Mouse (Mus musculus): Measurements from ENCODE around the gene Ppp1r12c. TPM values are rescaled to one million over a fixed set of nuclear protein-coding genes. Genes with fewer than 3 reads are reported as not detected.

The Ppp1r12c gene
- polyA plus RNA-seq, 1 experiment from 2014 or later: 31.6 TPM

GRCm38 (mm10) chr7:4518487-4518886 lies 17.0 kb upstream of the Ppp1r12c start:
- ATAC-seq (ENCODE audit: low FRiP score, low TSS enrichment): no peak
- Histone ChIP-seq H3K27ac (ENCODE audit: low read length) (no peak overlapping the region), H3K36me3 (ENCODE audit: insufficient read depth, low read length) (no peaks in the 10 kb centered on the region), H3K9me3 (ENCODE audit: low read length) (no peaks in the 10 kb centered on the region), H3K27me3 (ENCODE audit: insufficient read depth, low read length) (peaks cover 4% of the 10 kb centered on the region; the same call in 1 of the 2 replicates), H3K4me2 (replicated peaks; ENCODE audit: low read depth, low read length) (no peak overlapping the region), H3K4me1 (ENCODE audit: insufficient read depth, low read length) (peaks cover 29% of the 10 kb centered on the region), H3K4me3 (ENCODE audit: low read length) (no peak overlapping the region), H3K9ac (replicated peaks; ENCODE audit: low read length) (no peak overlapping the region)
- 57% methylated on average over 1 of the region's 1 CpGs for WGBS

GRCm38 (mm10) chr7:4516332-4517050 lies 15.0 kb upstream of the Ppp1r12c start, which contains the start of gene Tnnt1:
Gene Tnnt1 (minus strand): TSS chr7:4516382.
- no peak for ATAC-seq (ENCODE audit: low FRiP score, low TSS enrichment)
- H3K4me2 ChIP-seq (replicated peaks; ENCODE audit: low read depth, low read length): no peak within 1 kb of the TSS
- 0 out of 2 replicates have a peak, but pooled peaks cover under 1% of the 10 kb centered on the region for H3K27me3 ChIP-seq (ENCODE audit: insufficient read depth, low read length)
- H3K36me3 ChIP-seq (ENCODE audit: insufficient read depth, low read length): no peaks in the 10 kb centered on the region
- H3K4me3 ChIP-seq (ENCODE audit: low read length): no peak within 1 kb of the TSS
- H3K9me3 ChIP-seq (ENCODE audit: low read length): no peaks in the 10 kb centered on the region
- H3K4me1 ChIP-seq (ENCODE audit: insufficient read depth, low read length): peaks cover 29% of the 10 kb centered on the region
- H3K9ac ChIP-seq (replicated peaks; ENCODE audit: low read length): 0 out of 2 replicates have a peak within 1 kb of the TSS, but pooled peaks have one; percentile 10
- WGBS: 17% methylated on average over 4 of the region's 4 CpGs
- no peak within 1 kb of the TSS; the same call in 1 of the 2 replicates for H3K27ac ChIP-seq (ENCODE audit: low read length)

- H3K27ac ChIP-seq (ENCODE audit: low read length): no peak overlapping the region
- no peaks in the 10 kb centered on the region for H3K27me3 ChIP-seq (ENCODE audit: insufficient read depth, low read length)
- no peaks in the 10 kb centered on the region for H3K36me3 ChIP-seq (ENCODE audit: insufficient read depth, low read length)
- no peak overlapping the region for H3K9ac ChIP-seq (replicated peaks; ENCODE audit: low read length)
- peaks cover 24% of the 10 kb centered on the region for H3K4me1 ChIP-seq (ENCODE audit: insufficient read depth, low read length)
- no peak overlapping the region for H3K4me2 ChIP-seq (replicated peaks; ENCODE audit: low read depth, low read length)
- H3K4me3 ChIP-seq (ENCODE audit: low read length): no peak overlapping the region
- ATAC-seq (ENCODE audit: low FRiP score, low TSS enrichment): no peak
- 44% methylated on average over 6 of the region's 6 CpGs for WGBS
- H3K9me3 ChIP-seq (ENCODE audit: low read length): no peaks in the 10 kb centered on the region
Observed at GRCm38 (mm10) chr7:4515853-4516252, 14.4 kb upstream of the Ppp1r12c start.

- Histone ChIP-seq H3K4me1 (ENCODE audit: insufficient read depth, low read length) (peaks cover 23% of the 10 kb centered on the region), H3K4me3 (ENCODE audit: low read length) (no peak overlapping the region), H3K9ac (replicated peaks; ENCODE audit: low read length) (peak overlapping the region; percentile 5), H3K27ac (ENCODE audit: low read length) (peak overlapping the region; percentile 61), H3K27me3 (ENCODE audit: insufficient read depth, low read length) (no peaks in the 10 kb centered on the region), H3K9me3 (ENCODE audit: low read length) (no peaks in the 10 kb centered on the region), H3K4me2 (replicated peaks; ENCODE audit: low read depth, low read length) (no peak overlapping the region), H3K36me3 (ENCODE audit: insufficient read depth, low read length) (no peaks in the 10 kb centered on the region)
- ATAC-seq (ENCODE audit: low FRiP score, low TSS enrichment): peak; percentile 44
- 49% methylated on average over 6 of the region's 6 CpGs for WGBS
Observed at GRCm38 (mm10) chr7:4513829-4514712, 12.6 kb upstream of the Ppp1r12c start.

GRCm38 (mm10) chr7:4513236-4513635 lies 11.8 kb upstream of the Ppp1r12c start:
- 30% methylated on average over 13 of the region's 13 CpGs for WGBS
- no peak overlapping the region for H3K27ac ChIP-seq (ENCODE audit: low read length)
- H3K4me3 ChIP-seq (ENCODE audit: low read length): no peak overlapping the region
- no peaks in the 10 kb centered on the region for H3K27me3 ChIP-seq (ENCODE audit: insufficient read depth, low read length)
- no peak overlapping the region for H3K9ac ChIP-seq (replicated peaks; ENCODE audit: low read length)
- no peaks in the 10 kb centered on the region for H3K36me3 ChIP-seq (ENCODE audit: insufficient read depth, low read length)
- no peak for ATAC-seq (ENCODE audit: low FRiP score, low TSS enrichment)
- no peaks in the 10 kb centered on the region for H3K9me3 ChIP-seq (ENCODE audit: low read length)
- H3K4me2 ChIP-seq (replicated peaks; ENCODE audit: low read depth, low read length): no peak overlapping the region
- peaks cover 23% of the 10 kb centered on the region for H3K4me1 ChIP-seq (ENCODE audit: insufficient read depth, low read length)

- Histone ChIP-seq H3K9ac (replicated peaks; ENCODE audit: low read length) (no peak overlapping the region), H3K4me1 (ENCODE audit: insufficient read depth, low read length) (peaks cover 22% of the 10 kb centered on the region), H3K36me3 (ENCODE audit: insufficient read depth, low read length) (no peaks in the 10 kb centered on the region), H3K4me2 (replicated peaks; ENCODE audit: low read depth, low read length) (no peak overlapping the region), H3K27me3 (ENCODE audit: insufficient read depth, low read length) (no peaks in the 10 kb centered on the region), H3K4me3 (ENCODE audit: low read length) (no peak overlapping the region), H3K9me3 (ENCODE audit: low read length) (no peaks in the 10 kb centered on the region), H3K27ac (ENCODE audit: low read length) (peak overlapping the region; percentile 30; the same call in 1 of the 2 replicates)
- 56% methylated on average over 8 of the region's 8 CpGs for WGBS
- ATAC-seq (ENCODE audit: low FRiP score, low TSS enrichment): no peak
Observed at GRCm38 (mm10) chr7:4511489-4512224, 10.2 kb upstream of the Ppp1r12c start.

- Histone ChIP-seq H3K4me2 (replicated peaks; ENCODE audit: low read depth, low read length) (peak overlapping the region; percentile 31), H3K27me3 (ENCODE audit: insufficient read depth, low read length) (no peaks in the 10 kb centered on the region), H3K9ac (replicated peaks; ENCODE audit: low read length) (peak overlapping the region; percentile 35), H3K4me3 (ENCODE audit: low read length) (0 out of 2 replicates have a peak overlapping the region, but pooled peaks have one; percentile 8), H3K36me3 (ENCODE audit: insufficient read depth, low read length) (no peaks in the 10 kb centered on the region), H3K4me1 (ENCODE audit: insufficient read depth, low read length) (peaks cover 13% of the 10 kb centered on the region; the same call in 1 of the 2 replicates), H3K9me3 (ENCODE audit: low read length) (no peaks in the 10 kb centered on the region), H3K27ac (ENCODE audit: low read length) (0 out of 2 replicates have a peak overlapping the region, but pooled peaks have one; percentile 15)
- WGBS: 20% methylated on average over 24 of the region's 24 CpGs
- ATAC-seq (ENCODE audit: low FRiP score, low TSS enrichment): peak; percentile 75; the same call in 1 of the 2 replicates
Observed at GRCm38 (mm10) chr7:4509863-4510608, 8.6 kb upstream of the Ppp1r12c start.

GRCm38 (mm10) chr7:4508739-4509116 lies 7.2 kb upstream of the Ppp1r12c start:
- no peak overlapping the region for H3K4me3 ChIP-seq (ENCODE audit: low read length)
- ATAC-seq (ENCODE audit: low FRiP score, low TSS enrichment): no peak
- H3K27ac ChIP-seq (ENCODE audit: low read length): no peak overlapping the region
- H3K4me1 ChIP-seq (ENCODE audit: insufficient read depth, low read length): peaks cover 11% of the 10 kb centered on the region
- WGBS: 93% methylated on average over 8 of the region's 8 CpGs
- no peaks in the 10 kb centered on the region for H3K36me3 ChIP-seq (ENCODE audit: insufficient read depth, low read length)
- H3K9me3 ChIP-seq (ENCODE audit: low read length): no peaks in the 10 kb centered on the region
- no peak overlapping the region for H3K4me2 ChIP-seq (replicated peaks; ENCODE audit: low read depth, low read length)
- no peak overlapping the region for H3K9ac ChIP-seq (replicated peaks; ENCODE audit: low read length)
- no peaks in the 10 kb centered on the region for H3K27me3 ChIP-seq (ENCODE audit: insufficient read depth, low read length)
